Mouse (Mus musculus): ENCODE measurements around the gene Rnf220.

GRCm38 (mm10) chr4:117229590-117229989, 267.3 kb downstream of the Rnf220 start:
- TF ChIP-seq CTCF (IDR thresholded peaks at IDR 0.05; ENCODE audit: low read depth) (no peak), EP300 (IDR thresholded peaks at IDR 0.05; ENCODE audit: low read depth) (no peak)

All from liver, postnatal 0 days (tissue).